Mouse (Mus musculus) heart, embryonic 15.5 days (tissue): ENCODE results near the gene Ifngr1. TPM values are rescaled to one million over a fixed set of nuclear protein-coding genes. Genes with fewer than 3 reads are reported as not detected.

ENCODE experiments used
- ATAC-seq: fragments of 200-750 bp; cut with Nextera tagmentation; replicated peaks from 2 replicates; pipeline ENCODE4 v1.8.0; 2017; ENCODE audit warnings: low read depth, moderate TSS enrichment; ENCODE audit not compliant: insufficient number of reproducible peaks, insufficient read depth, low FRiP score
- H3K27ac ChIP-seq: fragments of 300-500 bp; sonication (generic); 2 replicates; pipeline ENCODE4 v1.5.1; 2015; ENCODE audit warnings: mild to moderate bottlenecking, inconsistent platforms
- H3K27me3 ChIP-seq: fragments of 300-500 bp; sonication (generic); 2 replicates; pipeline ENCODE4 v1.6.1; 2015; ENCODE audit warnings: inconsistent platforms
- H3K36me3 ChIP-seq: fragments of 300-500 bp; sonication (generic); 2 replicates; pipeline ENCODE4 v1.6.1; 2015; ENCODE audit warnings: mild to moderate bottlenecking, inconsistent platforms
- H3K4me1 ChIP-seq: fragments of 300-500 bp; sonication (generic); replicated peaks from 2 replicates; pipeline ENCODE4 v1.6.1; 2015; ENCODE audit warnings: inconsistent platforms
- H3K4me2 ChIP-seq: fragments of 300-500 bp; sonication (generic); 2 replicates; pipeline ENCODE4 v1.6.1; 2015; ENCODE audit warnings: inconsistent platforms, mild to moderate bottlenecking, moderate library complexity
- H3K4me3 ChIP-seq: fragments of 300-500 bp; sonication (generic); 2 replicates; pipeline ENCODE4 v1.5.1; 2015; ENCODE audit warnings: mild to moderate bottlenecking, inconsistent platforms
- H3K9ac ChIP-seq: fragments of 300-500 bp; sonication (generic); 2 replicates; pipeline ENCODE4 v1.6.1; 2015; ENCODE audit warnings: mild to moderate bottlenecking, inconsistent platforms
- H3K9me3 ChIP-seq: fragments of 300-500 bp; sonication (generic); replicated peaks from 2 replicates; pipeline ENCODE4 v1.6.1; 2016; ENCODE audit warnings: inconsistent platforms
- WGBS: fragments of 180-500 bp; shearing (Covaris S2); methylation state at CpG from one replicate; pipeline ENCODE4 v1.1.7; 2015; ENCODE audit warnings: mixed read lengths; 5-methylcytosine and 5-hydroxymethylcytosine counted together
- polyA plus RNA-seq: library from polyadenylated mRNA; unstranded; fragments of >200 nt; fragmentation: Nextera tagmentation; extraction: Ambion mirVana; gene quantifications from 2 replicates; pipeline ENCODE4 v1.2.1, GENCODE M21; 2015

Gene Ifngr1
- polyA plus RNA-seq, 1 experiment from 2014 or later, result 37.1 TPM

DNA sequence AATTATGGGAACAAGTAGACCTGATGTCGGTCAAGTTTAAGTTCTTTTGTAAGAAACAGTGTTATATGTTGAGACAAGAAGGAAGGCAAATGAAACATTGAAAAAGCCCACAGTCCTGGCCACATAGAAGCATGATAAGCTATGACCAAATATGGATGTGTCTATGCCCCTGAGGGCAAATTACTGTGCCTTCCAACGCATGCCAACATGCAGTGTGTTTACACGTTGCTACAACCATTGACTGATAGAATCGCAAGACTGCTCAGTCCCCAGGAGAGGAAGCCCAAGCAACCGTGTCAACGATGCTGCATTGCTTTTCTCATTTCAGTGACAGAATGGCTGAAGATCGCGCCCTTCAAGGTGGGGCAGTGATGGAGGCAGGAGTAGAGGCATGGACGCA, 65.7 kb downstream of the Ifngr1 start:
- Histone ChIP-seq H3K27ac (no peak overlapping the region), H3K9me3 (no peaks in the 10 kb centered on the region), H3K4me1 (no peaks in the 10 kb centered on the region), H3K27me3 (no peaks in the 10 kb centered on the region), H3K36me3 (no peaks in the 10 kb centered on the region), H3K9ac (no peak overlapping the region), H3K4me2 (no peak overlapping the region), H3K4me3 (no peak overlapping the region)
- 81% methylated on average over 9 of the region's 9 CpGs for WGBS
- no peak for ATAC-seq

Other genes starting within 250 kb of the Ifngr1 start
- gene Olig3, start 235.4 kb upstream of the Ifngr1 start, polyA plus RNA-seq, result not detected in 2 replicates
- gene Il22ra2, start 30.0 kb downstream of the Ifngr1 start, polyA plus RNA-seq, result not detected in 2 replicates
- gene Il20ra, start 120.6 kb downstream of the Ifngr1 start, polyA plus RNA-seq, result 0.38 TPM in 1 of 2 replicates, not detected in the other